Mouse (Mus musculus) frontal cortex, postnatal 25 days (tissue): ENCODE measurements around the gene Syne3.
A peak's percentile ranks its signal among the peaks of the same experiment; 100 is the strongest.

Experiments used
- DNase-seq, 2 experiments: peaks; one replicate each; pipeline ENCODE4 v3.0.0; 2022; ENCODE audit warnings: low spot score in 2 of 2

Gene Syne3

GRCm38 (mm10) chr12:105025947-105026586 is 16.5 kb upstream of the Syne3 start:
- no peak for DNase-seq

DNA sequence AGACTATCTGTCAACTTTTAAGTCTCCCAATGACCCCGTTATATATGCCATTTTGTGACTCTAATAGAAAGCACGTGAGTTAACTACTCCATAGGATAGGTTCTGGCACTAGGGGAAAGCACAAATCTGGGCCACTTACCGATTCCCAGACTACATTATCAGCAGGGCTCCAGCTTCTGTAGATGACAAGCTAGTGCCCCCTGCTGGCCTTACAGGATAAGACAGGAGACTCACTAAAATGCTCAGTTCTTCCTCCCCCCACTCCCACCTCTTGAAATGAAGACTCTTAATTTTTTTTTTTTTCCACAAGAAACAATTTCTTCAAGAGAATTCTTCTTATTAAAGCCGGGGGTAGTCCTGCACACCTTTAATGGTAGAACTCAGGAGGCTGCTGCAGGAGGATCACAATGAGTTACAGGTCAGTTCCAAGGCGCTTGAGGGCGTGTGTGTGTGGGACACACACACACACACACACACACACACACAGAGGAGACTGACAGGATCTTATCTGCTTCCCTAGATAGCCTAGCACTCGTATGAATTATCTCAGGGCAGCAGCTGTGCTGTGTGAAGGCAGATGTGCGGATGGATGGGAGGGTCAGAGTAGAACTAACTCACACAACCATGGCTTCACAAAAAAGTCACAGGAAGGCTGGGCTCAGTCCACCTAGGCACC is 15.8 kb upstream of the Syne3 start:
- DNase-seq, result peak; percentile 58 to 59

DNA sequence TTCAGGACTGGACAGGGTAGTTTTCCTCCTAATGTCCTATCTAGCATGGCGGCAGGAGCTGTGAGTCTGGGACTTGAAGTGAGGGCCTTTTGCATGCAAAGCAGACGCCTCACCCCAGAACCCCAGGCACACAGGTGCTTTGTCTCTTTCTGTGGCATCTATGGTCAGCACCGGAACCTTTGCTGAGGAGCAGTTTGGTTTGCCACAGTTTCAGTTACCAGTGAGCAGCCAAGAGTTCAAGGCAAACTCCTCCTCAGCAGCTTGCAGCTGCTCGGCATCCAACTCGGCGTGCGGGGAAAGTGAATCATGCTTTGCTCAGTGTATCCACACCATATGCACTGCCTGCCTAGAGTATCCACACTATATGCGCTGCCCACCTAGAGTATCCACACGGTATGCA is 13.2 kb upstream of the Syne3 start:
- DNase-seq, result no peak

GRCm38 (mm10) chr12:105022141-105022540 is 12.5 kb upstream of the Syne3 start:
- no peak for DNase-seq

DNA sequence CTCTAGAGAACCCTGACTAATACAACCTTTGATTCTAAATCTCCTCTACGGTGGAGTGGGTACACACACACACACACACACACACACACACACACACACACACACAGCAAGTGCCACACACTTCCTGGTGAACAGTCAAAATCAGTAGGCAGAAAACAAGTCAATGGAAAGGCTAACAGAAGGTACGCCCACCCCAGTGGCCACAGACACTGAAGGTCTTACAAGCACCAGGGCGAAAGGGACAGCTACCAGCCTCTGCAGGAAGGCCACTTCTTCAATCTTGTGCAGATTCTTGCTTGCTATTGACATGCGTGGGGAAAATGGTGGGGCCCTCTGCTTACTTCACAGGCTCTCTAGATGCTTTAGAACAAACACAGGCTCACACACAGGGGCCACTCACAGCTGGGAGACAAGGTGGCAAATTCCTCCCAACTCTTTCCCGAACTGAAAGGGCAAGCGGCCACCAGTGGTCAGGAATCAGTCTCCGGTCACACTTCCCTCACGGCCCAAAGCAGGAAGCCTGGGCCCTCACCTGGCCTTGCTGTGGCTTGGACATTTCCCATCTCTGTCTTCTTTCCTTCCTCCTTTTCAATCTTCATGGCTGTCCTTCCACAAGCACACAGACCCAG is 11.9 kb upstream of the Syne3 start:
- DNase-seq, result no peak

DNA sequence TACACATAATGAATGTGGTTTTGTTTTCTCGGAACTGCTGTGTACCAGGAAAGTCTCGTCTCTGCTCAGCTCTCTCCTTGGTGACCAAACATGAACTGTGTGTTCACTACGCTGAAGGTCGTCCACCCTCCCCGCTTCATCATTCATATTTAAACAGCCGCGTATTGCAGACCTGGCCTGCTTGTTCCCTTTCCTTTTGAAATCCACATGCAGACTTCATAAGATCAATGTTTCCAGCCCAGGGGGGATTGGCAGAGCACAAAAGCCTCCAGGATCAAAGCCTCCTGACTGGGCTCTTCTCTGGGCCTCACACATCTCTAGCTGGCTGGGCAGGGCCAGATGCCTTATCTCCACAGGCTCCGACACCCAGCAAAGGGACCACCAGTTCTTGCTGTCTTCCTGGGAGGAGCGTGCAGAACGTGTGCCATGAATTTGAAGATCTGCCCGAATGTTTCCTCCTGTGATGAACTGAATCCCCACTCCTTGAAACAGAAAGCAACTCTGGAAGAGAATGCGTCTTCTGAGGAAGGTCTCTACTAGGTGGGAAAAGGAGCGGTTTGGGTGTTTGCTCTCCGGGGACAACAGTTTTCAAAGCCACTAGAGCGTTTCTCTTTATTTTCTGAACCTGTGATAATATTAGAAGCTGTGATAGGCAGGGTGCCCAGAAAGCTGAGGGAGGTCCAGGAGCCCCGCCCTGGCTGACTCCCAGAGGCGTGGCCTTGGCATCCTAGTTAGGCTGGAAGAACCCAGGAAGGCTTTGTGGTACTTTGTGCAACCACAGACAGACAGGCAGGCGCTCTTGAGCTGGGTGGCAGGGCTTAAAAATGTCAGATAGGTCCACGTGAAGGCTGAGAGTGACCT is 10.0 kb upstream of the Syne3 start:
- no peak for DNase-seq

DNA sequence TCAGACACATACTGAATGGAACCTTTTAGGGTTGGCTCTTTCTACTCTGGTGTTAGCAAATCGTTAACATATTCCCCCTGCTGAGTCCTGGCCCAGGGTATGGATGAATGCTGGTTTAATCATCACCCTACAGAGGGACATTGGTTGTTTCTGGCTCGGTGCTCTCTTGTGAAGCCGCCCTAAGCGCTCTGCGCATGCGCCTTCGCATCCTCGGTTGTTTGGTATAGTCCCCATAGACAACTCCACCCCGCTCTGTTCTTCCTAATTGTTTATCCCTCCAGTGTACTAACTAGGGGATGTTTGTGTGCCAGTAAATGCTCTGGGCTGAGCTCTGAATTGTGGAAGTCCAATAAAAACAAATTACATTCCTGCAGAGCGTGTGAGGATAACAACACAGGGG is 7.0 kb upstream of the Syne3 start:
- DNase-seq, result no peak

DNA sequence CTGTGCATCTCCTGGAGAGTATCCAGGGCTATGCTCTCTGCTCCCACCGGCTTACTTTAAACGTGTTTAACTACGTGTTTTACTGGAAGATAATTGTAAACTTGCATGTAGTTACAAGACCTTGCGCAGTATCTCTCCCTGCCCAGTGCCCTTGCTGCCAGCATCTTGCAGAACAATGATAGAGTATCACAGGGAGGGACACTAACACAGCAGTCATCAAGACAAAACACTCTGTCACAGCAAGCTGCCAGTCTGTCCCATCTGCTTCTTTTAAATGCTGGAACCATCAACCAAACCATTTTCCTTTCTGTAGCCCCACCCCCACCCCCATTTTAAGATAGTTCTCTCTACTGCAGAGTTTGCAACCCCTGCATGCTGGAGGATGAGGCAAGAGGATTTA is 6.6 kb upstream of the Syne3 start:
- no peak for DNase-seq

DNA sequence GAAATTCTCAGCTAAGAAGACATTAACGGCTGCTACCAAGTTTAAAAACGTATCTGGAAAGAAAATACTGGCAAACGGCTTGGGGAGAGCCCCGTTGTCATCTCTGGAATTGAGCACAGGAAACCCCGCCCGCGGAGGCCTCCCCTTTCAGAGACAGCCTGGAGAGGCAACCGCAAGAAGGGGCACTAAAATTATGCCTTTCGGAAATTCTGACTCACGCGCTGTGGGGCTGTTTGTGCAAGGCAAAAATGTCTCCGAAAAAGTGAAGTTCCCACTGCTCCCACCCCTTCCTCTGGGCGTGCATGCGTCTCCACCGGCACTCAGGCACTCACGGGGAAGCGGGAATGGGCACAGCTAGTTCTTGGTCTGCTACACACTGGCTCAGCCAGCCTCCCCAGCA is 3.5 kb upstream of the Syne3 start:
- peak in 1 of 2 experiments; percentile 55 for DNase-seq

DNA sequence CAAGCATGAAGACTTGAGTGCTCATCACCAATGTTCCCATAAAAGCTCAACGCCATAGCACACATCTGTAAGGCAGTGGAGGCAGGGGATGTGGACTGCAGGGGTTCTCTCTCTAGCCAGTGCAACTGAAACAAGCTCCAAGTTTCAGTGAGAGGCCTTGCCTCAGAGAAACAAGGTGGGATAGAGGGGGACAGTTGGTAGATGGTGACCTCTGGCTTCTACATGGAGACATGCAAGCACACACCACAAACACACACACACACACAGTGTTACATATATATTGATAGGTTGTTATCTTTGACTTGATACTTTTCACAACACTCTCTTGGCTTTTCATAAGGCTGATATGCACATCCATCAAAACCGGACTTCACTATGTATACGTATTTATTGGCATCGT is 2.7 kb upstream of the Syne3 start:
- no peak for DNase-seq

DNA sequence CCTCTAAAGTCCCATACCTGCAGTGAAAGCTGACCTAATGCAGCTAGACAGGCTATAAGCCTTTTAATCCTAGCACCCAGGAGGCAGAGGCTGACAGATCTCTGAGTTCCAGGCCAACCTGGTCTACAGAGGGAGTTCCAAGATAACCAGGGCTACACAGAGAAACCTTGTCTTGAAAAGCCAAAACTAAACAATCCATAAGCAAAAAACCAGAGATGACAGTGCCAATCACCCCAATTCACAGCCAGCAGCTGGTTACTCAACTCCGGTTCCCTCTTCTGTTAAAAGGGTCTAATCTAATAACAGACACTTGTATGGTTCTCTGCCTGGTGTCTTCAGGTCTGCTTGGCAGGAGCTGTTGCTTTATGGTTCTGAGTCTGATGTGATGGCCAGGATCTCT is 2.0 kb upstream of the Syne3 start:
- no peak for DNase-seq

DNA sequence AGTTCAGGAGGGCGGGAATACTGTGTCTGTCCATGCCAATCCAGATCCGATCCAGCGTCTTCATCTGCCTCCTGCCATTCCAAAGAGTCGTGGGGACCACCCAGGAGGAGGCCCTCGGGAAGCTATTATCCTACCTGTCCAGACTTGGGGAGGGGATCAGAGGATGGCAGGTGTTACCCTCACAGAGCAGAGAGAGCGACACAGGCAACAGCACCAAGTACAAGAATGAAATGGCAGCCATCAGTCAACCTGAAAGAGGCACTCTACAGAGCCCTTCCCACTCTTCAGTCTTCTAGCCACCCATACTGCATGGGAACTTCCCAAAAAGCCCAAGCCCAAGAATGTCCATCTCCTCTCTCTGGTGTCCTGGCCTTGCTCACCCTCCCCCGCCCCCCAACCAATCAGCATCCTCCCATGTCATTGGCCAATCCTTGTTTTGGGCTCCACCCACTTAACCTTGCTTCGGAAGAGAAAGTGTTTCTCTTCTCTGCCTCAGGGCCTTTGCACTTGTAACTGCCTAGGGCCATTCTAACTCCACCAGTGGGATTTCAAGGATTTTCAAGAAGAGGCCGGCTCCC is 693 bp upstream of the Syne3 start:
- no peak for DNase-seq

DNA sequence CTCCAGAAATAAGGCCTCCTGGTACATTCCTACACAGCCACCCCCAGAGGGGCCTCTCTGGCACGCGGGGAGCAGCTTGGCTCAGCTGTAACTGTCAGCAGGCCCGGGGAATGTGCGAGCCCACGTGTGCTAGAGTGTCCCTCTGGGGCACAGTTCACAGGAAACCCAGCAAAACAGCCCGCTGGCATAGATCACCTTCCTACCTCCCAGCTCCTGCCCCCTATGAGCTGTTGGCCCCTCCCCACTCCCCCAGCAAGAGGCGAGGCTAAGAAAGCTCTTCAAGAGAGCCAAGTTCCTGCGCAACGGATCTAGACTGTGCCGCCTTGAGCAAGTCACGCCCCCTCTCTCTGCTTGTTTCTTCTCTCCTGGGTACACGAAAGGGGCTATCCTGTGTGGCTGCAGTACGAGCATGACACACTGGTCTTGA is 844 bp downstream of the Syne3 start:
- DNase-seq, result no peak

DNA sequence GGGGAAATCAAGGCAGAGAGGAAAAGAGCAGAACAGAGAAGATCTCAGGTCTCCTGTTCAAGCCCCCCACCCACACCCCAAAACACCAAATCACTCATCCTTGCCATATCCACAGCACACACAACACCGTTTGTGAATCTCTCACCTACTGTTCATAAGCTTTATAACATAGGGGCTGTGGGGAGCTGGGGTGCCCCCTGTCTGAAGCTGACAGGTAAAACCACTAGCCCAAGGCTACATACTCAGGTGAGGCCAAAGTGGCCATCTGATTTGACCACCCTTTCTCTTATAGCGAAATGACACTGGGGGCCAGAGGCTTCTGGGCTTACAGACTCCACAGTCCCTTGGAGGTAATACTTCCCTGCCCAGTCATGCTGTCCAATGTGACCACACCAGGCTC is 1.5 kb downstream of the Syne3 start:
- DNase-seq, result no peak

- no peak for DNase-seq
These were observed 4.0 kb downstream of the Syne3 start for GRCm38 (mm10) chr12:105005715-105005972.

GRCm38 (mm10) chr12:105004956-105005714 is 4.5 kb downstream of the Syne3 start:
- DNase-seq, result no peak

- DNase-seq, result no peak
These were observed 5.9 kb downstream of the Syne3 start for GRCm38 (mm10) chr12:105003715-105004114.

- DNase-seq, result no peak
These were observed 6.5 kb downstream of the Syne3 start for GRCm38 (mm10) chr12:105003158-105003557.

DNA sequence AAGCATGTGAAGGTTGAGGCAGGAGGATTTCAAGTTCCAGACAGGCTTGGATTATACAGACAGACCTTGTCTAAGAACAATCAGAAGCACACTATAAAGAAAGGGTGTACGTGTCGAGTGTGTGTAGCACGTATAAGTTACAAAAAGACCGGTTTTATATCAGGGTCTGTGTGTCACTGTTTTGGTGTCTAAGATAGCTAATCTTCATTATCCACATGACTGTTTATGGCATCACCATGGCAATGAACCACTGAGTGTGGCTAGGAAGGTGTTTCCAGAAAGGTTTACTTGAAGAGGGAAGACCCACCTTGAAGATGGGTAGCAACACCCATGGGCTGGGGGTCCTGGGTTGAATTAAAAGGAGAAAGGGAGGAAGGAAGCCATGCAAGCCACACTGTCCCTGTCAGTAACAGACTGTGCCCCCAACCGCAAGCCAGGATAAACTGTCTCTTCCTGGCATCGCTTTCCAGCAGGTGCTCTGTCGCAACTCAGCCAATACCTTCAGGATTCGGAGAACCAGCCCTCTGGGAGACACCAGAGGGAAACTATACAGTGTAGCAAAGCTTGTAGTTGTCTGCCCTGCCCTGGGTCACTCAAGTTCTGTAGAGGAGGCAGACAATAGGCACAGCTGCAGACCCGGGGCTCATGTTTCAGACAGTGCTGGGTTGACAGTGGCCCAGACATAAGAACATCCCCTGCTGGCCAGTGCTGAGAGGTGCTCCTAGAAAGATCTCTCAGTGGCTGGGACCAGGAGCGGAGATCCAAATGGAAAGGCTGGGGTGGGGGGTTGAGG is 7.1 kb downstream of the Syne3 start:
- no peak for DNase-seq

DNA sequence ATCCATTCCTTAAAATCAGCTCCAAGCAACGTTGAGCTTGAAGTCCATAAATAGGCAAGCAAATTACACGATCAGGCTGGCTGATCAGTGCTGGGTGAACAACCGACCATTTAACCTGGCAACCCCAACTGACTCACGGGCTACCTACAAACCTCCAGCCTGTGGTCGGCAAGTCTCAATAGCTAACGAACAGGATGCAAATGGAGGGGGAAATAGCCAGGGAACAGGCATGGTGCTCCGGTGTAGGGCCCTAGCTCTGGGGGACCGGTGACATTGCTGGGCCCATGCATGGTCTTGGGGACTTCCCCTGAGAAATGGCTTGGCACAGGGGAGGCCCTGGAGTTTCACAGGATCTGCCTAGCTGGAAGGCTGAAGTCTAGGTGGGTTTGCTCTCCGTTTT is 8.3 kb downstream of the Syne3 start:
- no peak for DNase-seq
